Mouse (Mus musculus) forebrain, embryonic 10.5 days (tissue): ENCODE measurements around the gene 4933424G06Rik. TPM values are rescaled to one million over a fixed set of nuclear protein-coding genes. Genes with fewer than 3 reads are reported as not detected.

Source experiments
- DNase-seq: peaks from one replicate; pipeline ENCODE4 v3.0.0-alpha.2; 2017; ENCODE audit warnings: low spot score; ENCODE audit errors: extremely low spot score
- H3K27ac ChIP-seq: fragments of 300-500 bp; sonication (generic); 2 replicates; pipeline ENCODE4 v1.5.1; 2016; ENCODE audit warnings: mild to moderate bottlenecking
- H3K27me3 ChIP-seq: fragments of 300-500 bp; sonication (generic); 2 replicates; pipeline ENCODE4 v1.6.1; 2016; ENCODE audit warnings: mild to moderate bottlenecking; ENCODE audit not compliant: poor library complexity, severe bottlenecking
- H3K36me3 ChIP-seq: fragments of 300-500 bp; sonication (generic); replicated peaks from 2 replicates; pipeline ENCODE4 v1.6.1; 2016; ENCODE audit warnings: mild to moderate bottlenecking, moderate library complexity
- H3K4me1 ChIP-seq: fragments of 300-500 bp; sonication (generic); 2 replicates; pipeline ENCODE4 v1.6.1; 2016
- H3K4me3 ChIP-seq: fragments of 300-500 bp; sonication (generic); 2 replicates; pipeline ENCODE4 v1.5.1; 2016; ENCODE audit warnings: mild to moderate bottlenecking, moderate library complexity
- H3K9me3 ChIP-seq: fragments of 300-500 bp; sonication (generic); 2 replicates; pipeline ENCODE4 v1.6.1; 2016; ENCODE audit warnings: mild to moderate bottlenecking, moderate library complexity
- WGBS: fragments of 180-500 bp; shearing (Covaris S2); methylation state at CpG from one replicate; pipeline ENCODE4 v1.1.7; 2016; 5-methylcytosine and 5-hydroxymethylcytosine counted together
- microRNA-seq: library from miRNA; unstranded; fragments of <30 nt; microRNA quantifications from one replicate; pipeline ENCODE4, GENCODE M21; 2017
- polyA plus RNA-seq: library from polyadenylated mRNA; unstranded; fragments of >200 nt; fragmentation: Nextera tagmentation; extraction: Ambion mirVana; gene quantifications from 2 replicates; pipeline ENCODE4 v1.2.1, GENCODE M21; 2016

Gene 4933424G06Rik
- polyA plus RNA-seq, 1 experiment from 2014 or later, result not detected

DNA sequence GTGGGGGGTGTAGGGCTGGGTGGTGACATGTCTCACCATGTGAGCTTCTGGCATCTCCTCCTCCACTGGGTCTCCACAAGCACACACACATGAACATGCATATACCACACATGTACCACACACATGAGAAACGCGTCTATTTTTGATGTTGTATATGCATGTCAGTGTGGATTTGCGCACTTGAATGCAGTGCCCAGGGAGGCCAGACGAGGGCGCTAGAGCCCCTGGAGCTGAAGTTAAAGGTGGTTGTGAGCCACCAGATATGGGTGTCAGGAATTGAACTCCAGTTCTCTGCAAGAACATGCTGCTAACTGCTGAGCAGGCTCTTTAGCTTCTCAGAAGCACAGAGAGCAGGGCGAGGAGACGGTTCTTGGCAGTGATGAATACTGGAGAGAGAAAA lies 76.4 kb downstream of the 4933424G06Rik start:
- Histone ChIP-seq H3K9me3 (no peaks in the 10 kb centered on the region), H3K27me3 (peaks cover 22% of the 10 kb centered on the region), H3K4me1 (peaks cover 13% of the 10 kb centered on the region), H3K27ac (no peak overlapping the region), H3K36me3 (peaks cover 8% of the 10 kb centered on the region), H3K4me3 (no peak overlapping the region)
- 93% methylated on average over 7 of the region's 7 CpGs for WGBS
- no peak for DNase-seq

DNA sequence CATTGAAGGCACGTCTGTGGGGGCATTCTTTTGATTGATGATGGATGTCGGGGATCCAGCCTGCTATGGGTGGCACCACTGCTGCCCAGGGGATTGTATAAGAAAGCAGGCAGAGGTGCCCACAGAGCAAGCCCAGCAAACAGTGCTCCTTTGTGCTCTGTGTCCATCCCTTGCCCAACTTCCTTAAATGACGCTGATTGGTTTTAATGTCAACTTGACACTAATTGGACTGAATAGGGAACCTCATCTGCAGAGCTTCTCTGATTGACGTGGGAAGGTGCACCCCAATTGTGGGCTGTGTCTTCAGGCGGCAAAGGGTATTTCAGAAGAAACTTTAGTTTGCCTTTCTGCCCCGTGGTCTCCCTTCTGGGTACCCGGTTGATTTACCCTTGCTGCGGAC lies 79.5 kb downstream of the 4933424G06Rik start:
- Histone ChIP-seq H3K9me3 (no peaks in the 10 kb centered on the region), H3K27ac (no peak overlapping the region), H3K36me3 (peaks cover 37% of the 10 kb centered on the region), H3K4me1 (peaks cover 13% of the 10 kb centered on the region), H3K4me3 (no peak overlapping the region), H3K27me3 (peaks cover 17% of the 10 kb centered on the region)
- WGBS, result 86% methylated on average over 8 of the region's 8 CpGs
- no peak for DNase-seq

- 95% methylated on average over 7 of the region's 7 CpGs for WGBS
- peaks cover 96% of the 10 kb centered on the region for H3K36me3 ChIP-seq
- no peak overlapping the region for H3K4me3 ChIP-seq
These were observed 86.8 kb downstream of the 4933424G06Rik start for GRCm38 (mm10) chr1:36796711-36797110.

GRCm38 (mm10) chr1:36797481-36797880 lies 87.5 kb downstream of the 4933424G06Rik start:
- Histone ChIP-seq H3K9me3 (no peaks in the 10 kb centered on the region), H3K4me1 (no peaks in the 10 kb centered on the region), H3K4me3 (no peak overlapping the region), H3K27me3 (no peaks in the 10 kb centered on the region), H3K36me3 (peaks cover 96% of the 10 kb centered on the region), H3K27ac (no peak overlapping the region)
- no peak for DNase-seq
- 90% methylated on average over 10 of the region's 10 CpGs for whole genome bisulfite sequencing

More at GRCm38 (mm10) chr1:36796711-36797110, 86.8 kb downstream of the 4933424G06Rik start:
- no peaks in the 10 kb centered on the region for H3K9me3 ChIP-seq
- no peaks in the 10 kb centered on the region for H3K4me1 ChIP-seq
- no peak for DNase-seq
- no peaks in the 10 kb centered on the region for H3K27me3 ChIP-seq
- no peak overlapping the region for H3K27ac ChIP-seq

DNA sequence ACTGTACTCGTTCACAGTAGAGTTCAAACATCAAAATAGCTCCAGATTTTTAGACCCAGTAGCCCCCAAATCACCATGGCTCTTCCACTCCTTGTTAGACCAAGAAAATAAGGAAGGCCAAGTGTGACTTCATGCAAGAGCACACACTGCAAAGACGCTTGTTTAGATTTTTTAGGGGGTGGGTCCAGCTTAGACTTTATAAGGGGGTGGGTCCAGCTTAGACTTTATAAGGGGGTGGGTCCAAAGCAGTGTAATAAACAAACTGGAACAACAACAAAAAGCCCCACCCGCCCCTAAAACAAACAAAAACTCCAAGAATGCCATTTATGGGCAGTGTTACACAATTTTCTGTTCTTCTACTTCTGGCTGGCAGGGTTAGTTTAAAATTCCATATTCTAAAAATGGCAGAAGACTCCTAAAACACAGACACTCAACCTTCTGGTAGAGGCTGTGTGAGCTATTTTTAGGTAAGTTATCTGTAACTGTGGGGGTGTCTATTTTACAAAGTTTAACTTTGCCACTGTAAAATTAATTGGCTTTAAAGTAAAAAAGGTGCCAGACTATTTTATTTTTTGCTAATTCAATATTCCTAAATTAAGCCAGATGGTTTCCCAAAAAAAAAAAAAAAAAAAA lies 90.5 kb downstream of the 4933424G06Rik start:
- Histone ChIP-seq H3K36me3 (peaks cover 93% of the 10 kb centered on the region), H3K4me3 (no peak overlapping the region), H3K4me1 (no peaks in the 10 kb centered on the region), H3K9me3 (no peaks in the 10 kb centered on the region), H3K27me3 (no peaks in the 10 kb centered on the region), H3K27ac (no peak overlapping the region)
- WGBS, result 82% methylated on average over 3 of the region's 3 CpGs
- no peak for DNase-seq

DNA sequence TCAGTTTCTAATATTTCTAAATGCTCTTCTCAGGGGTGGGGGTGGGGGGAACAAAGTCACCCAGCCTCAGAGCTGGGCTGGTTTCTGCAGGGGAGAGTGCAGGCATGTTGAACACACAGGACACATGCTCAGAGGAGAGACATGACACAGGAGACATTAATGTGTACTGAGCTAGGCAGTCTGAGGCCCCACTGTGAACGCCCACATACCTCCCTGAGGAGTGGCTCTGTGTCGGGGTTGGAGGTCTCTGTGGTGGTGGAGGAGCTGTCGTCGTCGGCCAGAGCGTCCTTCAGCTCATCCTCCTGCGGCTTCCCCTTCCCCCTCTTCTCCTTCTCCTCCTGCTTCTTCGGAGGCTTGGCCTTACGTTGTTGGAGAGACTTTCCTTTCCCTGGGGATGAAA lies 94.3 kb downstream of the 4933424G06Rik start:
- no peak overlapping the region for H3K27ac ChIP-seq
- no peak overlapping the region for H3K4me3 ChIP-seq
- peaks cover 93% of the 10 kb centered on the region for H3K36me3 ChIP-seq
- no peaks in the 10 kb centered on the region for H3K4me1 ChIP-seq
- DNase-seq, result no peak
- no peaks in the 10 kb centered on the region for H3K9me3 ChIP-seq
- H3K27me3 ChIP-seq, result no peaks in the 10 kb centered on the region
- 88% methylated on average over 9 of the region's 9 CpGs for WGBS

DNA sequence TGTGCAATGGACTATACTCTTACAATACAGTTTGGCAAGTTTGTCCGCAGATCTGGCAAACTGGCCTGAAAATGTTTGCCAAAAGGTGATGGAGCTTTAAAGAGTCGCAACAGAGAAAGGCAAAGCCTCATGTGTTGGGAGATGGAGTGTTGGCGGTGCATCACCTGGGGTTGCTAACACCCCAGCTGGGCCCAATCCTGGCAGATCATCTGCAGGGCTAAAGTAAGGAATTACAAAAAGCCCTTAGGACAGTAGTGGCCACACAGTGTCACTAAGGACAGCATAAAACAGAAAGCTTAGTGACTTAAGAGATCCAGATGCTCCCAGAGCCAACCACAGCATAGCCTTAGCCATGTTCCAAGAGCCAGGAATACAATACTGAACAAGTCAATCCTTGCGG lies 94.9 kb downstream of the 4933424G06Rik start:
- no peaks in the 10 kb centered on the region for H3K9me3 ChIP-seq
- H3K27ac ChIP-seq, result no peak overlapping the region
- no peaks in the 10 kb centered on the region for H3K27me3 ChIP-seq
- WGBS, result 96% methylated on average over 4 of the region's 4 CpGs
- no peaks in the 10 kb centered on the region for H3K4me1 ChIP-seq
- H3K36me3 ChIP-seq, result peaks cover 93% of the 10 kb centered on the region
- H3K4me3 ChIP-seq, result no peak overlapping the region
- DNase-seq, result no peak

DNA sequence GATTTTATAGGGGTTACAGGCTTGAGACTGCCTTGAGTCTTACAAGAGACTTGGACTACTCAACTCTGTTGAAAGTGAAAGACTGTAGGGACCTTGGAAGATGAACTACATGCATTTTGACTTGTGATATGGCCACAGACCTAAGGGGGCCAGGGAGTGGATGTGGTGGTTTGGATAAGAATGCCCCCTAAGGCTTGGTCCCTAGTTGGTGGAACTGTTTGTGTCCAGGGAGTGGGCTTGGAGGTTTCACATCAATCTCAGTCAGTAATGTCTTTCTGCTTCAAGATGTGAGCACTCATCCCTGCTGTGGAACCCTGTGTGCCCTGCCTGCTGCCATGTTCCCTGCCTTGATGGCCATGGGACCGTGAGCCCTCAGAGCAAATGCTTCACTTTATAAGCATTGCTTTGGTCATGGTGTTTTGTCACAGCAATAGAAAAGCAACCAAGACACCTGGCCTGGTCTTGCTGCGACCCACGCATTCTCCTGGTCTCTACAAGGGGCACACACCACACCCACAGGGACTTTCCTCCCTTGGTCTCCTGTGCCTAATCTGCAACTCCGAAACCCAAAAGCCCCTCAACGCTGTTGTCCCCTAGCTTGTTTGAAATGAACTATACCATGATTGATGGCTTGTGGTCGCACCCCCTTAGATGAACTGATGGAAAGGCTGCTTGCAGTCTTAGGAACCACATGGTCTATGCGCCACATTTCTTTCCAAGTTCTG lies 96.4 kb downstream of the 4933424G06Rik start:
- DNase-seq, result no peak
- H3K4me3 ChIP-seq, result no peak overlapping the region
- 94% methylated on average over 7 of the region's 7 CpGs for WGBS
- H3K4me1 ChIP-seq, result no peaks in the 10 kb centered on the region
- H3K36me3 ChIP-seq, result peaks cover 97% of the 10 kb centered on the region
- H3K27me3 ChIP-seq, result no peaks in the 10 kb centered on the region
- H3K9me3 ChIP-seq, result no peaks in the 10 kb centered on the region
- H3K27ac ChIP-seq, result no peak overlapping the region

DNA sequence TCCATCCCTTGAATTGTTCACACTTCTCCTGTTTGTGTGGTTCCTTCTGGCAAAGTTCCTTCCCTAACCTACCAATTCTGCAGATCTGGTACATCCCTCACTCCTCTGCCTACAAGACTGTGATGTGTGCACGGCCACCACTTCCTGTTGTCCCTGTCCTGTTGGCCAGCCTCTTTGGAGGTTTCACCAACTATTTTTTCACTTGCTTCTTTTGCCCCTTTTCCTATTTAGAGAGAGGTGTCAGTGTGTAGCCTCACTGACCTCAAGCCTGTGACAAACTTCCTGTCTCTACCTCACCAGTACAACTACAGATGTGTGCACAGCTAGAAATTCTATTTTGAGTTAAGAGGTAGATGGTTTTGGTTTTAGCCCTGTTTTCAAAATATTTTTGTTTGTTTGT lies 97.1 kb downstream of the 4933424G06Rik start:
- H3K27me3 ChIP-seq, result no peaks in the 10 kb centered on the region
- H3K4me1 ChIP-seq, result no peaks in the 10 kb centered on the region
- 91% methylated on average over 1 of the region's 1 CpGs for WGBS
- no peak overlapping the region for H3K27ac ChIP-seq
- no peak for DNase-seq
- no peak overlapping the region for H3K4me3 ChIP-seq
- peaks cover 97% of the 10 kb centered on the region for H3K36me3 ChIP-seq
- no peaks in the 10 kb centered on the region for H3K9me3 ChIP-seq

Small RNA genes within 50 kb of the gene (microRNA-seq; reads per million reads assigned to microRNA genes)
- not detected for gene Gm24133

Other genes with a start within 250 kb of the 4933424G06Rik start
- 14.5 and 15.5 TPM in 2 replicates for gene Cnnm4, start 238.5 kb upstream of the 4933424G06Rik start, polyA plus RNA-seq
- gene Cnnm3, start 198.3 kb upstream of the 4933424G06Rik start, polyA plus RNA-seq, result 2.9 and 3.0 TPM in 2 replicates
- gene Ankrd23, start 173.3 kb upstream of the 4933424G06Rik start, polyA plus RNA-seq, result 15.3 and 16.5 TPM in 2 replicates
- gene Gm42417, start 170.7 kb upstream of the 4933424G06Rik start, polyA plus RNA-seq, result not detected in 2 replicates
- 17.9 and 22.2 TPM in 2 replicates for gene Ankrd39, start 162.7 kb upstream of the 4933424G06Rik start, polyA plus RNA-seq
- gene Sema4c, start 151.8 kb upstream of the 4933424G06Rik start, polyA plus RNA-seq, result 20.1 and 21.7 TPM in 2 replicates
- 0.42 and 0.79 TPM in 2 replicates for gene Fam178b, start 27.0 kb upstream of the 4933424G06Rik start, polyA plus RNA-seq
- 496 and 519 TPM in 2 replicates for gene Cox5b, start 18.7 kb upstream of the 4933424G06Rik start, polyA plus RNA-seq
- gene Actr1b, start 4.3 kb downstream of the 4933424G06Rik start, polyA plus RNA-seq, result 136 and 141 TPM in 2 replicates
- 0.33 and 0.43 TPM in 2 replicates for gene Zap70, start 51.6 kb downstream of the 4933424G06Rik start, polyA plus RNA-seq
- 12.2 and 13.0 TPM in 2 replicates for gene Tmem131, start 233.5 kb downstream of the 4933424G06Rik start, polyA plus RNA-seq